Mouse (Mus musculus) erythroblast, embryonic 14.5 days (primary cell): ENCODE measurements around the gene Atg13.

Source experiments
- GATA1 ChIP-seq: IDR thresholded peaks from 2 replicates; pipeline ENCODE4 v1.6.1; 2012; ENCODE audit warnings: low read length, inconsistent platforms, mixed read lengths
- TAL1 ChIP-seq: IDR thresholded peaks from 3 replicates; pipeline ENCODE4 v1.6.1; 2012; ENCODE audit warnings: low read length, inconsistent platforms, mixed read lengths

DNA sequence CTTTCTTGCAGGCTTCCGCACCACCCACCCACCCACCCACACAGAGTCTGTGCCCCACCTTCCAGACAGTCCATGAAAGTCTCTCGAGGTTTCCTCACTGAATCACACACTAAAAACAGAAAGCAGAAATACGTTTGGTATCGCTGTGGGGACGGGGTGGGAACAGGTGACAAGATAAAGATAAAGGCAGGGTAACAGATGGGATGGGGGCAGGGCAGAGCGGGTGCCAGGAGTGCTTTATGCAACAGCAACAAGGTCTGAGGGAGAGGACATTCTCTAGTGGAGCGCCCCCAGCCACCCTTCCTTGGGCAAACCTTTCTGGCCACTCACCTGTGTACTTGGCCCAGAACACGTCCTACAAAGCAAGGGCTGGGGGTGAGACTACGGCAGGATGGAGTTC is 75.5 kb downstream of the Atg13 start:
- TF ChIP-seq GATA1 (no peak), TAL1 (0 out of 3 replicates have a peak, but pooled peaks have one; percentile 43)
